Mouse (Mus musculus): ENCODE results near the gene Cdkn2c. TPM values are rescaled to one million over a fixed set of nuclear protein-coding genes. Genes with fewer than 3 reads are reported as not detected.

Cdkn2c gene
- total and polyA plus RNA-seq, 3 experiments = 18.6 to 26.8 TPM; not detected in 1

DNA sequence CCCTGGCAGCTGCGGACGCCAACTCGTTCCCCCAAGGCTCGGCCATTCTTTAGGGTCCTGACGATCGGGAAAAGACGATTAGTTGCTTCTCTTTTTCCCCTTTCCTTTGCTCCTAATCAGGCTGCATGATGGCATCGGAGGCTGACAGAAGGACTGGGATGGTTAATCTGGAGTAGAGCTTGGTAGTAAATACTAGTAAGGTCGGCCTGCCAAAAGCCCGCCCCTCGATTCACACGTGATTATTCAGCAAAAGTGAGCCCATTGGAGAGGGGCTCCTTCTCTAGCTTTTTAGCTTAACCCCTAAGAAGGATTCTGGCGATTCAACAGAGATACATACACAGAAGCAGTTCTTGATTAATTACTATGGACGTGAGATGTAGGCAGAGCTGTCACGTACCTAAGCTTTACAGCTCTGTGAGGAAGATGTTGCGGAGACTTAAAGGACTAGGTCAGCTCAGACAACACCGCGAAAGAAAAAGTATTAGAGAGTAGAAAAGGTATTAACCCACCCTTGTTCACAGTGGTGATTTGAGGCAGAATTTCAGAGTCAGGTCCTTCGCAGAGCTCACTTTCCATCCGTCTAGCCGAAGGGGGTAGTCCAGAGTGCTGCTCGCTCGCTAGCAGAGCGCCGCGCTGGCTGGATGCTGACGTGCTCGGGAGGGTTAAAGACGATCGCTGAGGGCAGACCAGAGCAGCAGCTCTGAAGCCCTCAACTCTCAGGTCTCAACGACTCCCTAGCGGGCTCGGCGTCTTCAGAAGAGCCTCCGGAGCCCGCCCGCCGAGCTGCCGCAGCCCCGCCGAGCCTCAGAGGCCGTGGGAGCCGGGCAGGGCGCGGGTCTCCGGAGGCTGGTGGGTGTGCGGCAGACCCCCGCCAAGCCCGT lies 1.6 kb downstream of the Cdkn2c start:
- peak overlapping the region; percentile 87 to 95 for H3K4me3 ChIP-seq (ENCODE audit: control insufficient read depth in 1 of 2, insufficient read depth in 1 of 2, low read depth in 2 of 2, low read length in 2 of 2)
- H3K9ac ChIP-seq (ENCODE audit: control insufficient read depth, low read depth, low read length, poor library complexity, severe bottlenecking) = peak overlapping the region; percentile 94
- peaks cover 0 to 15% of the 10 kb centered on the region in 2 experiments; a peak in 2 of 4 replicates for H3K36me3 ChIP-seq (ENCODE audit: control insufficient read depth in 1 of 2, insufficient read depth in 2 of 2, low read length in 2 of 2)
- H3K27me3 ChIP-seq (ENCODE audit: control insufficient read depth in 1 of 2, insufficient read depth in 2 of 2, low read length in 2 of 2) = no peaks in the 10 kb centered on the region
- no peaks in the 10 kb centered on the region for H3K9me3 ChIP-seq (replicated peaks; ENCODE audit: insufficient read depth, low read length)
- peaks cover 6 to 12% of the 10 kb centered on the region in 2 experiments for H3K4me1 ChIP-seq (ENCODE audit: control insufficient read depth in 1 of 2, insufficient read depth in 2 of 2, low read length in 2 of 2)
- peak; percentile 91 for DNase-seq (ENCODE audit: low read depth, low spot score)
- H3K27ac ChIP-seq (ENCODE audit: control insufficient read depth, low read depth, low read length) = peak overlapping the region; percentile 99
- H3K79me2 ChIP-seq (ENCODE audit: control insufficient read depth, insufficient read depth, low read length, poor library complexity) = peaks cover 35% of the 10 kb centered on the region
- TF ChIP-seq TCF12 (IDR thresholded peaks at IDR 0.05; ENCODE audit: low read depth, low read length) (no peak; the same call in 1 of the 2 replicates), ETS1 (IDR thresholded peaks at IDR 0.05; ENCODE audit: low read depth, low read length) (no peak), NRF1 (IDR thresholded peaks at IDR 0.05; ENCODE audit: insufficient read depth, low read depth, low read length, poor library complexity, severe bottlenecking) (no peak), MAZ (IDR thresholded peaks at IDR 0.05; ENCODE audit: low read depth, low read length) (no peak), ZNF384 (IDR thresholded peaks at IDR 0.05; ENCODE audit: low read depth, low read length) (no peak), RAD21 (IDR thresholded peaks at IDR 0.05; ENCODE audit: low read depth, low read length) (no peak), POLR2AphosphoS2 (IDR thresholded peaks at IDR 0.05; ENCODE audit: low read length) (no peak), EP300 (IDR thresholded peaks at IDR 0.05; ENCODE audit: low read depth in 1 of 2, low read length in 2 of 2) (no peak), BHLHE40 (IDR thresholded peaks at IDR 0.05; ENCODE audit: borderline replicate concordance, low read depth, low read length) (peak; percentile 71; the same call in 1 of the 2 replicates), CHD1 (IDR thresholded peaks at IDR 0.05; ENCODE audit: low read depth, low read length) (no peak), USF2 (IDR thresholded peaks at IDR 0.05; ENCODE audit: borderline replicate concordance in 1 of 2, insufficient read depth in 1 of 2, low read depth in 1 of 2, low read length in 2 of 2) (no peak), MAX (IDR thresholded peaks at IDR 0.05; ENCODE audit: low read length) (no peak), HCFC1 (IDR thresholded peaks at IDR 0.05; ENCODE audit: low read depth, low read length) (peak; percentile 29; the same call in 1 of the 2 replicates), RCOR1 (IDR thresholded peaks at IDR 0.05; ENCODE audit: low read depth, low read length) (no peak), E2F4 (IDR thresholded peaks at IDR 0.05; ENCODE audit: borderline replicate concordance, low read depth, low read length) (no peak), ZKSCAN1 (IDR thresholded peaks at IDR 0.05; ENCODE audit: low read depth, low read length) (no peak), MYC (IDR thresholded peaks at IDR 0.05; ENCODE audit: low read depth, low read length) (peak; percentile 50; the same call in 1 of the 2 replicates), ZMIZ1 (IDR thresholded peaks at IDR 0.05; ENCODE audit: low read depth, low read length) (0 out of 2 replicates have a peak, but pooled peaks have one; percentile 18), MAFK (IDR thresholded peaks at IDR 0.05; ENCODE audit: borderline replicate concordance, low read depth, low read length) (no peak), CTCF (IDR thresholded peaks at IDR 0.05 in 2 of 3, conservative IDR thresholded peaks at IDR 0.05 in 1 of 3; ENCODE audit: control insufficient read depth in 1 of 3, insufficient read depth in 1 of 3, low read depth in 2 of 3, low read length in 3 of 3, poor library complexity in 1 of 3, severe bottlenecking in 1 of 3) (no peak), MYB (IDR thresholded peaks at IDR 0.05; ENCODE audit: low read depth, low read length) (no peak), ELF1 (IDR thresholded peaks at IDR 0.05; ENCODE audit: low read depth, low read length) (no peak), UBTF (IDR thresholded peaks at IDR 0.05; ENCODE audit: borderline replicate concordance, insufficient read depth, low read depth, low read length) (no peak), MEF2A (IDR thresholded peaks at IDR 0.05; ENCODE audit: extremely low read depth, insufficient replicate concordance, low read depth, low read length, poor library complexity, severe bottlenecking) (no peak), USF1 (IDR thresholded peaks at IDR 0.05; ENCODE audit: low read depth, low read length) (peak; percentile 85), JUND (IDR thresholded peaks at IDR 0.05; ENCODE audit: low read depth, low read length) (no peak), MXI1 (IDR thresholded peaks at IDR 0.05; ENCODE audit: low read depth, low read length) (peak; percentile 86), KAT2A (conservative IDR thresholded peaks at IDR 0.05; ENCODE audit: low read depth, low read length) (no peak), NELFE (IDR thresholded peaks at IDR 0.05; ENCODE audit: low read depth, low read length) (no peak; the same call in 1 of the 2 replicates), TBP (IDR thresholded peaks at IDR 0.05; ENCODE audit: low read depth, low read length) (peak; percentile 75; the same call in 1 of the 2 replicates), GATA1 (IDR thresholded peaks at IDR 0.05; ENCODE audit: low read depth, low read length) (no peak), POLR2AphosphoS5 (IDR thresholded peaks at IDR 0.05; ENCODE audit: borderline replicate concordance, low read depth, low read length) (no peak), SMC3 (IDR thresholded peaks at IDR 0.05; ENCODE audit: low read depth, low read length) (no peak), CHD2 (IDR thresholded peaks at IDR 0.05; ENCODE audit: low read length) (no peak), SIN3A (IDR thresholded peaks at IDR 0.05; ENCODE audit: low read length) (peak; percentile 92)
